ENCODE assay signal across 24 mouse cellular contexts in the genomic region with DNA sequence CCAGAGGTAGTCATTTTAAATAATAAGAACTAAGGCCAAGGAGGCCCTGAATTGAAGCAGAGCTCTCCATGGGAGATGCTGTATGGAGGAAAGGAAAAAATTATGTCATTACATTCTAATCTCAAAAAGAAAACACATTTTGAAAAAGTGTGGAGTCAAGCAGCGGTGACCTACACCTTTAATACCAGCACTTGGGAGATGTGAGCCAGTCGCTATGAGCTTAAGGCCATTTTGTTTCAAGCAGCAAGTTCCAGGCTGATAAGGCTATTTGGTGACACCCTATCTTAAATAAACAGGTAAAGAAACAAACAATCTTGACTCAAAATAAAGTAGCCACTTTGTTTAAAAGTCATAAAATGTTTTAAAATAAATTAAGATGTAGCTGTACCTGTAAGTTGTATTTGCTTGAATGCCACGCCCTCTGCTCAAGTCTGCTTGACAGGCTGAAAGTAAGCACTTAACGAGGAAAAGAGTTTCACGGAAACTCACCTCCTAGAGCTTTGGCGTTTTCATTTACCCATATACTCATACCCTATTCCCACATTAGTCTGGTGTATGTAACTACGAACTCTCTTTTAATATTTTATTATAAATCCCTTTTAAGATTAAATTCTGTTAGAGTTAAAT. TPM values are rescaled to one million over a fixed set of nuclear protein-coding genes. Genes with fewer than 3 reads are reported as not detected.
A peak's percentile ranks its signal among the peaks of the same experiment; 100 is the strongest.
DNase-seq lines count a peak whose midpoint lies in the region; ATAC-seq and TF ChIP-seq lines count a peak whose summit lies in the region.
"Had no signal": no experiment of that assay in that cellular context is flagged by ENCODE, and none has a peak within 500 bp of the region (broad histone marks: within the 10 kb centered on the region; RNA-seq: fewer than 3 reads in every experiment).

No protein-coding gene starts in this region.

- peak overlapping the region; percentile 53; the same call in 1 of the 2 replicates for H3K27ac ChIP-seq in ES-E14 (ENCODE audit: insufficient read depth, low read depth, low read length, poor library complexity, severe bottlenecking)
- H3K27ac ChIP-seq in lung, embryonic 16.5 days (ENCODE audit: low read length), result peak overlapping the region; percentile 49
- no peak overlapping the region for H3K27ac ChIP-seq in midbrain, embryonic 13.5 days
- no peak overlapping the region for H3K27ac ChIP-seq in hindbrain, embryonic 16.5 days (ENCODE audit: low read depth, low read length)
- H3K27ac ChIP-seq: forebrain, embryonic 10.5 days; forebrain, embryonic 13.5 days; heart, adult 2 months; heart, embryonic 10.5 days; heart, embryonic 13.5 days; hindbrain, embryonic 14.5 days had no signal

- ATAC-seq in lung, embryonic 16.5 days (ENCODE audit: low read depth), result peak; percentile 67
- no peak for ATAC-seq in midbrain, embryonic 13.5 days
- ATAC-seq in hindbrain, embryonic 16.5 days, result no peak
- ATAC-seq: forebrain, embryonic 13.5 days; forebrain, embryonic 16.5 days had no signal

- DNase-seq in lung, adult 18-20 months, result peak; percentile 42 to 44
- DNase-seq in lung, adult 2 months, result no peak
- no peak for DNase-seq in ES-E14 (ENCODE audit: low read depth, low spot score)
- DNase-seq in lung, postnatal 25 days (ENCODE audit: low spot score), result peak; percentile 49
- no peak for DNase-seq in layer of hippocampus, adult 8-10 months (ENCODE audit: low spot score in 2 of 2)
- DNase-seq: adrenal gland, postnatal 10 days; adrenal gland, postnatal 36 days; cerebellum, adult 18-20 months; cerebellum, adult 9-10 months; cerebellum, postnatal 14 days; gastrocnemius, postnatal 10 days; gastrocnemius, postnatal 36 days; heart, adult 2 months; heart, postnatal 14 days; heart, postnatal 4 days had no signal

- H3K9me3 ChIP-seq in ES-E14 (ENCODE audit: control insufficient read depth, insufficient read depth, low read depth, low read length), result no peaks in the 10 kb centered on the region
- no peaks in the 10 kb centered on the region for H3K9me3 ChIP-seq in lung, embryonic 16.5 days (ENCODE audit: control insufficient read depth, low read length)
- H3K9me3 ChIP-seq in midbrain, embryonic 13.5 days, result no peaks in the 10 kb centered on the region
- no peaks in the 10 kb centered on the region for H3K9me3 ChIP-seq in hindbrain, embryonic 16.5 days (ENCODE audit: control insufficient read depth, low read length)
- H3K9me3 ChIP-seq: forebrain, embryonic 10.5 days; forebrain, embryonic 13.5 days; heart, embryonic 10.5 days; heart, embryonic 13.5 days had no signal

- TF ChIP-seq CTCF in lung, adult 2 months (IDR thresholded peaks at IDR 0.05; ENCODE audit: insufficient read depth, low read length), result no peak

- no peaks in the 10 kb centered on the region for H3K36me3 ChIP-seq in ES-E14 (ENCODE audit: control insufficient read depth, insufficient read depth, low read length, poor library complexity, severe bottlenecking)
- H3K36me3 ChIP-seq in lung, embryonic 16.5 days (ENCODE audit: control insufficient read depth, insufficient read depth, low read length), result 0 out of 2 replicates have a peak, but pooled peaks cover 2% of the 10 kb centered on the region
- H3K36me3 ChIP-seq in midbrain, embryonic 13.5 days, result no peaks in the 10 kb centered on the region
- H3K36me3 ChIP-seq in hindbrain, embryonic 16.5 days (ENCODE audit: control insufficient read depth, insufficient read depth, low read length), result no peaks in the 10 kb centered on the region

- TF ChIP-seq POLR2A in lung, adult 2 months (IDR thresholded peaks at IDR 0.05; ENCODE audit: borderline replicate concordance, extremely low read depth, low read depth, low read length), result no peak

- in situ Hi-C loops in ES-E14 (cut with MboI; ENCODE audit: low sequenced_read_pairs in 2 of 2, unreplicated experiment in 2 of 2), result no loop called here

- H3K4me3 ChIP-seq in lung, adult 2 months (replicated peaks; ENCODE audit: extremely low read depth, low read depth, low read length), result no peak overlapping the region
- H3K4me3 ChIP-seq in ES-E14 (ENCODE audit: insufficient read depth in 1 of 2, low read depth in 1 of 2, low read length in 2 of 2, poor library complexity in 1 of 2, severe bottlenecking in 1 of 2), result peak overlapping the region in 1 of 2 experiments; percentile 14; a peak in 1 of 4 replicates
- H3K4me3 ChIP-seq in lung, embryonic 16.5 days (ENCODE audit: low read length), result no peak overlapping the region
- H3K4me3 ChIP-seq in midbrain, embryonic 13.5 days (replicated peaks), result no peak overlapping the region
- no peak overlapping the region for H3K4me3 ChIP-seq in hindbrain, embryonic 16.5 days (ENCODE audit: low read length)
- H3K4me3 ChIP-seq: forebrain, embryonic 10.5 days; forebrain, embryonic 13.5 days; heart, adult 2 months; heart, embryonic 10.5 days; heart, embryonic 13.5 days had no signal

- no peaks in the 10 kb centered on the region; the same call in 1 of the 2 replicates for H3K27me3 ChIP-seq in lung, embryonic 16.5 days (ENCODE audit: control insufficient read depth, insufficient read depth, low read depth, low read length)
- H3K27me3 ChIP-seq in midbrain, embryonic 13.5 days, result no peaks in the 10 kb centered on the region
- no peaks in the 10 kb centered on the region for H3K27me3 ChIP-seq in hindbrain, embryonic 16.5 days (replicated peaks; ENCODE audit: control insufficient read depth, insufficient read depth, low read length)
- H3K27me3 ChIP-seq: forebrain, embryonic 13.5 days; heart, embryonic 13.5 days had no signal

- no peaks in the 10 kb centered on the region; the same call in 1 of the 2 replicates for H3K4me1 ChIP-seq in lung, adult 2 months (ENCODE audit: control insufficient read depth, insufficient read depth, low read length)
- peaks cover 0 to 9% of the 10 kb centered on the region in 2 experiments; a peak in 1 of 4 replicates for H3K4me1 ChIP-seq in ES-E14 (ENCODE audit: control insufficient read depth in 2 of 2, insufficient read depth in 2 of 2, low read length in 2 of 2, poor library complexity in 1 of 2)
- no peaks in the 10 kb centered on the region for H3K4me1 ChIP-seq in lung, embryonic 16.5 days (replicated peaks; ENCODE audit: control insufficient read depth, insufficient read depth, low read length)
- H3K4me1 ChIP-seq in midbrain, embryonic 13.5 days (replicated peaks), result 0 out of 2 replicates have a peak, but pooled peaks cover 4% of the 10 kb centered on the region
- H3K4me1 ChIP-seq in hindbrain, embryonic 16.5 days (ENCODE audit: control insufficient read depth, insufficient read depth, low read depth, low read length), result no peaks in the 10 kb centered on the region
- H3K4me1 ChIP-seq: forebrain, embryonic 13.5 days; heart, embryonic 10.5 days; heart, embryonic 13.5 days had no signal

- 54% methylated on average over 7 of the region's 7 CpGs for WGBS in lung, adult 2 months
- WGBS in lung, embryonic 16.5 days, result 45% methylated on average over 7 of the region's 7 CpGs
- 50% methylated on average over 7 of the region's 7 CpGs for WGBS in midbrain, embryonic 13.5 days
- 61% methylated on average over 7 of the region's 7 CpGs for WGBS in hindbrain, embryonic 16.5 days

- H3K9ac ChIP-seq in ES-E14 (ENCODE audit: insufficient read depth, low read depth, low read length, poor library complexity, severe bottlenecking), result no peak overlapping the region
- H3K9ac ChIP-seq in lung, embryonic 16.5 days (ENCODE audit: low read length), result no peak overlapping the region
- no peak overlapping the region for H3K9ac ChIP-seq in midbrain, embryonic 13.5 days (replicated peaks)
- no peak overlapping the region for H3K9ac ChIP-seq in hindbrain, embryonic 16.5 days (ENCODE audit: low read depth, low read length)
- H3K9ac ChIP-seq: forebrain, embryonic 13.5 days; heart, embryonic 13.5 days; hindbrain, embryonic 14.5 days had no signal

- H3K4me2 ChIP-seq in lung, embryonic 16.5 days (ENCODE audit: low read depth, low read length), result no peak overlapping the region
- H3K4me2 ChIP-seq in midbrain, embryonic 13.5 days (replicated peaks), result no peak overlapping the region
- no peak overlapping the region for H3K4me2 ChIP-seq in hindbrain, embryonic 16.5 days (ENCODE audit: low read length)
- H3K4me2 ChIP-seq: forebrain, embryonic 13.5 days; heart, embryonic 13.5 days; hindbrain, embryonic 14.5 days had no signal

TF ChIP-seq in ES-E14, 5 proteins besides CTCF, POLR2A, EP300 and RAD21:
- TF ChIP-seq CHD2 (IDR thresholded peaks at IDR 0.05; ENCODE audit: low read depth, low read length) (no peak), HCFC1 (IDR thresholded peaks at IDR 0.05; ENCODE audit: borderline replicate concordance, insufficient read depth, low read length) (no peak), MAFK (IDR thresholded peaks at IDR 0.05; ENCODE audit: insufficient read depth, low read depth, low read length) (no peak), ZNF384 (IDR thresholded peaks at IDR 0.05; ENCODE audit: low read depth, low read length) (no peak), ZC3H11A (IDR thresholded peaks at IDR 0.05; ENCODE audit: borderline replicate concordance, low read depth, low read length) (no peak)

RNA-seq across cellular contexts. Expression of gene Pls3, which starts 45.6 kb away (rescaled TPM):
- 20.5 and 44.2 TPM in 2 replicates for polyA plus RNA-seq in lung, adult 2 months (2012; rRNA removed)
- 10.8 and 29.3 TPM in 2 replicates for total RNA-seq in ES-E14 (2012; rRNA removed)
- 183 and 190 TPM in 2 replicates for polyA plus RNA-seq in lung, embryonic 16.5 days (2015; fragmentation: Nextera tagmentation; extraction: Ambion mirVana)
- 33.2 and 36.3 TPM in 2 replicates for polyA plus RNA-seq in midbrain, embryonic 13.5 days (2015; fragmentation: Nextera tagmentation; extraction: Ambion mirVana)
- total RNA-seq in layer of hippocampus, adult 8-10 months (2022), result 100 to 1,000 TPM; 187 to 225 (median 201) TPM
- 39.7 and 41.8 TPM in 2 replicates for polyA plus RNA-seq in hindbrain, embryonic 16.5 days (2015; fragmentation: Nextera tagmentation; extraction: Ambion mirVana)

Comparison
In these comparisons a context has a peak if more than half of its experiments do, and no peak if none do; other contexts are left out.
1. DNase-seq: peak in lung, adult 18-20 months (2 of 2) and lung, postnatal 25 days (single experiment); none in lung, adult 2 months (single experiment), ES-E14 (single experiment) and layer of hippocampus, adult 8-10 months (0 of 2).
2. H3K27ac ChIP-seq: peak in ES-E14 (single experiment) and lung, embryonic 16.5 days (single experiment); none in midbrain, embryonic 13.5 days (single experiment) and hindbrain, embryonic 16.5 days (single experiment).